Mouse (Mus musculus) left cerebral cortex, adult 2 months (tissue): ENCODE measurements around the gene Hic1. TPM values are rescaled to one million over a fixed set of nuclear protein-coding genes. Genes with fewer than 3 reads are reported as not detected.

Experiments used
- DNase-seq, 2 experiments: peaks; one replicate each; pipeline ENCODE4 v3.0.0; 2021 to 2022; ENCODE audit warnings: low spot score in 2 of 2, mixed read lengths in 1 of 2; ENCODE audit errors: extremely low spot score in 1 of 2
- H3K27ac ChIP-seq: fragments of 200-600 bp; 2 replicates; pipeline ENCODE4 v1.8.1; 2022
- H3K4me3 ChIP-seq: fragments of 200-600 bp; 2 replicates; pipeline ENCODE4 v1.8.1; 2022
- CTCF ChIP-seq: fragments of 200-600 bp; IDR thresholded peaks from 2 replicates; pipeline ENCODE4 v1.8.1; 2022; ENCODE audit warnings: antibody characterized with exemption, mild to moderate bottlenecking, moderate library complexity
- intact Hi-C: fragments of 180-260 bp; cut with DNase I; formaldehyde crosslinking; loops from one replicate; pipeline ENCODE4 v1.15.1; 2025
- total RNA-seq, 2 experiments: library from RNA; stranded (reverse); gene quantifications; 2 replicates each; pipeline ENCODE4 v1.2.3; 2021

The Hic1 gene
- total RNA-seq, 2 experiments from 2014 or later, result 3.3 to 3.9 TPM

DNA sequence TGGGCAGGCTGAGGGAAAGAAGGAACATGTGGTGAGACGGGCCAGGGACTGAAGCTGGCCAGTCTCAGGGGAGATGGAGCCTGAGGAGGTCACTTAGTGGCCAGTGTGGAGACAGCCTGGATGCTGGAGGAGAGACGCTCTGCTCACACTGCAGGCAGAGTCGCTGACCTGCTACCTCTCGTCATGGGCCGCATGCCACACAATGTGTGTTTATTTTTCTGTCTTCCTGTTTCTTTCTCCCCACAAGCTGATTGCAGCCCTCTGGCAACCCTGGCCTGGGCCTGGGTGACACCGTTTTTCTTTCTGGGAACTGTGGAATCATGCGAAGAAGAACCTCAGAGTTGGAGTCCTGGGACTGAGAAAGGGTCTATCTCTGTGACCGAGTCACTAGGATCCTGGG lies 32.4 kb upstream of the Hic1 start:
- peak overlapping the region; percentile 61 for H3K27ac ChIP-seq
- DNase-seq, result no peak
- no peak overlapping the region for H3K4me3 ChIP-seq
- intact Hi-C loops, result loop anchor here (2.0 kb wide), 1 partner anchor 17 kb away; no protein-coding TSS in a partner anchor
- no peak for TF ChIP-seq CTCF

DNA sequence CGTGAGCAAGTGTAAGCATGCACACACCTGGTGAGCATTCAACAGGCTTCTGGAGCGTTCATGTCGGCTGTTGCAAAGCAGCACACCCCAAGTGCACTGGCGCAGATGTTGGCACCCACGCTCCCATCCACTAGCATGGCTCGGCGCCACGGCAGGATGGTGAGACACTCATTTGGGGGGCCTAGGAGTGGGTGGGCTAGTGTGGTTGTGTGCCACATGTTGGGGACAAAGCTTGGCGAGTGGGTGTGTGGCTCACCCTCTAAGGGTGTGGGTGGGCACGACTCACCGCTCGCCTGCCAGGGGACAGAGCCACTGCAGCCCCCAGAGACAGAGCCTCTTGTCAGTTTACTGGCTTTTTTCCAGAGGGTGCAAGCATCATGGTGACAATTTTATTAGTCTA lies 31.6 kb upstream of the Hic1 start:
- peak overlapping the region; percentile 61 for H3K27ac ChIP-seq
- TF ChIP-seq CTCF, result no peak
- no peak overlapping the region for H3K4me3 ChIP-seq
- DNase-seq, result peak; percentile 74 to 83
- intact Hi-C loops, result loop anchor here (2.0 kb wide), 1 partner anchor 16 kb away; no protein-coding TSS in a partner anchor

DNA sequence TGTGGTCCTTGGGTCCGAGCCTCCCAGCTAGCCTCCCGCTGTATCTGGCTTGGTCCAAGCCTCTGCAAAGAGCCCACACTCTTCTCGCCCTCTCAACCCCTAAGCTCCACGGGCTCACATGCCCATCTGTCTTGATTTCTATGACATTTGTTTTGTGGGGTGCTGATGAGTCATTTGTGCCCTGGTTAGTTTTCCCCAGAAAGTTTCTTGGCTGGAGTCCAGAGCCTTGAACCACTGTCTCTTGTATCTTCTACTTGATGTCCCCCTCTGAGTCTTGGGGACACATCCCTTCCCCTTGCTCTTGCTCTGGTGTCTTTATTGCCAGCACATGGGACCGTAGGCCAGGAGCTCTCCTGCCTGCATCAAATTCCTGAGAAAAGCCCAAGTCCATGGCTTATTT lies 30.6 kb upstream of the Hic1 start:
- intact Hi-C loops, result loop anchor here (2.0 kb wide), 1 partner anchor 15 kb away; no protein-coding TSS in a partner anchor
- no peak for DNase-seq
- Histone ChIP-seq H3K27ac (peak overlapping the region; percentile 40; the same call in 1 of the 2 replicates), H3K4me3 (no peak overlapping the region)
- TF ChIP-seq CTCF, result no peak

DNA sequence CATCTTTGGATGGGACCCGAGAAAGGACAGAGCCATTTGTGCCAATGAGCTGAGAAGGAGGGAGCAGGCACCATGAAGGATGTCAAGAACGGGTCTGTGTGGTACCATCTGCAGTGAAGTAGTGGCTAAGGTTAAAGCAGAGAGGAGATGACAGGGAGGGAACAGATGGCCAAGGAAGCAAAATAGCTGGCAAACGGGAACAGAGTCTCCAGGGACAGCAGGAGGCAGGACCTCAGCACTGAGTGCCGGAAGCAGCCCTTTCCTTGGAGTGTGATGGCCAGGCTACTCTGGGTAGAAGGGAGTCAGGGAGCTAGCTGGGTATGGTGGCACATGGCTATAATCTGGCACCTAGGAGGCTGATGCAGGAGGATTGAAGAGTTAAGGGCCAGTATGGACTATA lies 29.5 kb upstream of the Hic1 start:
- TF ChIP-seq CTCF, result no peak
- Histone ChIP-seq H3K4me3 (no peak overlapping the region), H3K27ac (no peak overlapping the region)
- no peak for DNase-seq
- intact Hi-C loops, result no loop called here

DNA sequence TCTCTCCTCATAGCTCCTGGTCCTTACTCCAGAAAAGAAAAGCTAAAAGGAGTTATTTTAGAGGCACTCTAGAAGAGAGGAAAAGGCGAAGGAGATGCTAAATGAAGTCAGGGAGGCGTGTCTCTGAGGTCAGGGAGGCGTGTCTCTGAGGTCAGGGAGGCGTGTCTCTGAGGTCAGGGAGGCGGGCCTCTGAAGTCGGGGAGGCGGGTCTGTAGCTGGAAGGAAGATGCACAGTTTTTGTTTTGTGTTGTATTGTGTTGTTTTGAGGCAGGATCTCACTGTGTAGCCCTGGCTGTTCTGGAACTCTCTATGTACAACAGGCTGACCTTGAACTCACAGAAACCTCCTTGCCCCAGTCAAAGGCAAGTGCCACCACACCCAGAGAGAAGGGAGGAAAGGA lies 28.6 kb upstream of the Hic1 start:
- Histone ChIP-seq H3K4me3 (no peak overlapping the region), H3K27ac (no peak overlapping the region)
- no peak for DNase-seq
- TF ChIP-seq CTCF, result no peak
- intact Hi-C loops, result no loop called here

DNA sequence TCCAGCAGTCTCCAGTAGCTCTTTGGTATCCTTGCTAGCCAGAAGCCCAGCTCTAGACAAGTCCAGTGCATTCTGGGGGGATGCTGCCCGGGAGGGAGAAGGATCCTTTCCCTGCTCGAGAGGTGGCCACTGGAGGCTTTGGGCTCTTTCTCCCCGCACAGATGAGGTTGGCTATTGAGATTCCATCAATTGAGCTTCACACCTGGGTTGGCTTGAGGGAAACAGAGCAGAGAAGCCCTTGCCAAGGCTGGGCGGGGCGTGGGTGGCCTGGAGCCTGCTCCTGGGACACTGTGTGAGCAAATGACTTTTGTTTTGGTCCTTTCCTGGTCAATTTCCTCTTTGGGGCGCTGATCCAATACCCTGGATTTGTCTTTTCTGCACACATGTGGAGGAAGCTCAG lies 26.8 kb upstream of the Hic1 start:
- peak overlapping the region; percentile 94 for H3K27ac ChIP-seq
- TF ChIP-seq CTCF, result no peak
- intact Hi-C loops, result no loop called here
- peak overlapping the region; percentile 87 for H3K4me3 ChIP-seq
- DNase-seq, result no peak

DNA sequence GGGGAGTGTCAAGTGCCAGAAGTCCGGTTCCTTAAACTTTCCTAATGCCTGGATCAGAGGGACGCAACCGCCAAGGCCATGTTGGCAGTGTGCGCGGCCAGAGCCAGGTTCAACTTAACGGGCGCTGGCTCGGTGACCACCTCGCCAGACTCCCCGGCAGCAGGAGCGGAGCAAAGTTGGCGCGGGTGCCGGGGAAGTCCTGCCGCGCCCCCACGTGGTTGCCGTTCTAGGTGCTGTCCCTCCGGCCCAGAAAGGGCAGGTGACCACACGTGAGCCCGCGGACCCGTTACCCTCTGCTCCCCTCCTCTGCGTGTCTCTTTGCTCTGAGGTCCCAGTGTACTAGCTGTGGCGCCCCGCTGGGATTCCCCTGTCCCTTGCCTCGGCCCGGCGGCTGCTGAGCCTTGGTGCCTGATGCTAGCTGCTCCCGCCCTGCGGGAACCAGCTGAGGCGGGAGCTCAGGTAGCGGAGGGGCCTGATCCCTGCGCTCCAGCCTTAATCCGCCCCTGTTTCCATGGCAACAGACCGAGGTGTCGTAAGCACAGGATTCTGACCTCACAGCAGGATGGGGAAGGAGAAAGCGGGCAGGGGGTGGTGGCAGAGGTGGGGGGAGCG lies 25.6 kb upstream of the Hic1 start:
- DNase-seq, result peak in 1 of 2 experiments; percentile 56
- peak overlapping the region; percentile 94 for H3K27ac ChIP-seq
- TF ChIP-seq CTCF, result peak; percentile 6; the same call in 1 of the 2 replicates
- intact Hi-C loops, result loop anchor here (5.0 kb wide), 2 partner anchors 202 to 267 kb away; partner anchors contain the start of gene Tlcd2
- H3K4me3 ChIP-seq, result peak overlapping the region; percentile 87

DNA sequence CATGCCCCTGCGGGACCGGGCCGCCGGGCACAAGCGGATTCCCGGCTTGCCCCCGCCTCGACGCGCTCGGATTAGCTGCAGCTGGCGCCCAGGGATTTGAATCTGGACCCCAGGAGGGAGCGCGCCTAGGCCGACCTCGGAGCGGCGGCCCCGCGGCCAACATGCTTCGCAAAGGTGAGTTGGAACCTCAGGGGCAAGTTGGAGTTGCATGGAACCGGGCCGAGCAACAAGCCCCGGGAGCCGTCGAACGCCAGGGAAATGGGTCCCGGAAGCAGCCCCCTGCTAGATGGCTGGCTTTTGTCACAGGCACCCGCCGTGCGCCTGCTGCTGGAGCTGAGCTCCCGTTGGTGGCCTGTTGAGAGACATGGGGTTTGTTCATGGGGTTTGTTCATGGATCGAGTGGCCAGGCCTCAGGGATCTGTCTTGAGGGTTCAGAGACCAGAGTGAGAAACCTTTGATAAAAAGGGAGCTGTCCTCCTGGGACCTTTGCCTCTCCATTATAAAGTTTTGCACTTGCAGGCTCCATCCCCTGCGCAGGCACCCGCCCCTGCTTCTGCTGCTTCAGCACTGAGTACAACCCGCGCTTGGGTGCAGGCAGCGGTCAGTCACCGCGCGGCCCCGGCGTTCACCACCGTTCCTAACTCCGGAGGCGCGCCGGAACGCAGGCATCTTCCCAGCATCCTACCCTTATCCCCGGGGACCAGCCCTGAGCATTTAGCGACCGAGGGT lies 25.0 kb upstream of the Hic1 start:
- no peak for TF ChIP-seq CTCF
- H3K4me3 ChIP-seq, result peak overlapping the region; percentile 87
- no peak for DNase-seq
- H3K27ac ChIP-seq, result peak overlapping the region; percentile 94
- intact Hi-C loops, result loop anchor here (5.0 kb wide), 2 partner anchors 203 to 268 kb away; partner anchors contain the start of gene Tlcd2

DNA sequence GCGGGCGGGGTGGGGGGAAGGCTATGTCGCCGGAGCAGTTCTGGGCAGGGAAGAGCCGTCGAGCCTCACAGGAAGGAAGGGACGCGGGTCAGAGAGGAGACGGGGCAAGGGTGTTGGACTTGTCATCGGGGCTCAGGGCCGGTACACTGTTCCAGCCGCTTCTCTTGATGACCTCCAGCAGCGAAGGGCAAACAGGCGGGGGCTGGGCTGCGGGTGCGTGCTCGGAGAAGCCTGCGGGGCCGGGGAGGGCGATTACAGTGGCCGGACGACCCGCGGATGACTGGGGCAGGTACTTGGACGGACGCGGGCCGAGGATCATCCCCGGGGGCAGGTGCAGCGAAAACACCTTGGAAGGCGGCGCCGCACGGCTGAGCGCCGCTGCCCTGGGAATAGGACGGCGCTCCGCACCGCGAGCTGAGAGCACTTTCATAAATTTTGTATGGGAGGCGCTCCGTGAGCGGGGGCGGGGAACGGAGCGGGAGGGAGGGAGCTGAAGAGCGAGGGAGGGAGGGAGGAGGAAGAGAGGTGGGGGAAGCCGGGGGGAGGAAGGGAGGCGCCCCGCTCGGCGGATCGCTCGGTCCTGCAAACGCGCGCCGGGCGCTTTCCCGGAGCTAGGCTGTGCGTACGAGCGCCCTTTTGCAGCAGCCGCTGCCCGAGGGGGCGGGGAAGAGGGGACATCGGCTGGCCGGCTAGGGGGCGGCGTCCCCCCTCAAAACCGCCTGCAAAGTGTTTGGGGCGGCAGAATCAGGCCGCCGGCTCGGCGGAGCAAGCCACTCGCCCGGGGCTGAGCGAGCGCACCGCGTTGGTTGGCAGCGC lies 24.1 kb upstream of the Hic1 start, which contains the start of gene Rtn4rl1:
TSS of gene Rtn4rl1 (plus strand) at position 528 of the 816 bp plus-strand sequence.
- intact Hi-C loops, result loop anchor here (1.0 to 5.0 kb wide), 4 partner anchors 37 to 269 kb away; partner anchors contain the start of gene Tlcd2
- no peak for TF ChIP-seq CTCF

DNA sequence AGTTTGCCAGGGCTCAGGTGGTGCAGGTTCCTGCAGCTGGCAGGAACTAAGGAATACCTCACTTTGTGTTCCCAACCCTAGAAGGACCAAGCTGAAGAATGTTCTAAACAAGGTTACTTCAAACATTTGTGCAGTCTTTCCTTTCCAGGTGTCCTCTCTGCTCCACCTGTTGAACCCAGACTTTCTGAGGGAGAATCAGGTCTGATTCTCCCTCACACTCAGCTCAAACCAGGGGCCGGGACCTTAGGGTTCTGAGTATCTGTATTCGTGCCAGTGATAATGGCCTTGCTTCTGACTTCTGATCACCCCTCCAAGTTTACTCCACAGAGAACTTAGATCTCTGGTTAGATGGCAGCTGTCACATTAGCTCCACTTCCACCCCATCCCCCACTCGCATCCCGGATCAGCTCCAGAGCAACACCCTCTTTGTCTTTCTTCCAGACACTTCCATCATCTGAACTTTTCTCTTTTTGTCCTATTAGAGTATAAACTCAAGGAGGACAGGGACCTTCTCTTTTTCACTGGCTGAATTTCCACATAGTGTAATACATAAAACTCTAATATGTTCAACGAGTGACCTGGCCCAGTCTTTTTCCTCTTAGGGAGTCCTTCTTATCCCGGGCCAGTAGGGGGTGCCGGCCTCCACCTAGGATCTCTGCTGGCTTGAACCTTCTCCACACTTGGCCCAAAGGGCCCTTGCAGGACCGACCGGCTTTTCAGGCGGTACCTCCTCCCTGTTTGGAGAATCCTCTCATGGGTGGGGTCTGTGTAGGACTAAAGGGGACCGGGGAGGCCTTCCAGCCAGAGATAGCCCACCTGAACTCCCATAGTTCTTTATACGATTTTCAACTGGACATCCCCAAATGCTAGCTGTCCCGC lies 23.3 kb upstream of the Hic1 start:
- DNase-seq, result peak; percentile 70 to 76
- TF ChIP-seq CTCF, result peak; percentile 80
- Histone ChIP-seq H3K27ac (no peak overlapping the region; the same call in 1 of the 2 replicates), H3K4me3 (peak overlapping the region; percentile 87)
- intact Hi-C loops, result loop anchor here (1.0 to 5.0 kb wide), 4 partner anchors 38 to 270 kb away; partner anchors contain the start of gene Tlcd2

More for the DNA sequence above, 24.1 kb upstream of the Hic1 start, which contains the start of gene Rtn4rl1:
- DNase-seq, result peak; percentile 74 to 76
- Histone ChIP-seq H3K4me3 (peak within 1 kb of the TSS; percentile 87), H3K27ac (peak within 1 kb of the TSS; percentile 94)
